9 mouse cellular contexts compared by ENCODE assay signal in the genomic region with DNA sequence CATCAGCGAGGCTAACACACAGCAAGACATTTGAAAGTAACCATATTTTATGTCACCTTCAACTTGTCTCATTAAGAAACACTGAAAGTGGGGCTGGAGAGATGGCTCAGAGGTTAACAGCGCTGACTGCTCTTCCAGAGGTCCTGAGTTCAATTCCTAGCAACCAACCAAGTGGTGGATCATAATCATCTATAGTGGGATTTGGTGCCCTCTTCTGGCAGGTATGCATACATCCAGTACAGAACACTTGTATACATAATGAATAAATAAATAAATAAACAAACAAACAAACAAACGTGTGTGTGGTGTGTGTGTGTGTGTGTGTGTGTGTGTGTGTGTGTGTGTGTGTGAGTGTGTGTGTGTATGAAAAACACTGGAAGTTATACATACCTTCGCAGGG. TPM values are rescaled to one million over a fixed set of nuclear protein-coding genes. Genes with fewer than 3 reads are reported as not detected.
DNase-seq lines count a peak whose midpoint lies in the region; ATAC-seq and TF ChIP-seq lines count a peak whose summit lies in the region.
"Had no signal": no experiment of that assay in that cellular context is flagged by ENCODE, and none has a peak within 500 bp of the region (broad histone marks: within the 10 kb centered on the region; RNA-seq: fewer than 3 reads in every experiment).

No protein-coding gene starts in this region.

- H3K36me3 ChIP-seq in forebrain, postnatal 0 days (ENCODE audit: insufficient read depth): peaks cover 21% of the 10 kb centered on the region
- H3K36me3 ChIP-seq in forebrain, embryonic 15.5 days: peaks cover 48% of the 10 kb centered on the region
- no peaks in the 10 kb centered on the region for H3K36me3 ChIP-seq in lung, postnatal 0 days (ENCODE audit: insufficient read depth, low read length)

- H3K27me3 ChIP-seq in forebrain, postnatal 0 days (ENCODE audit: insufficient read depth, low read length): no peaks in the 10 kb centered on the region
- no peaks in the 10 kb centered on the region for H3K27me3 ChIP-seq in forebrain, embryonic 15.5 days
- no peaks in the 10 kb centered on the region for H3K27me3 ChIP-seq in lung, postnatal 0 days (replicated peaks; ENCODE audit: insufficient read depth, low read length)
- H3K27me3 ChIP-seq: limb, embryonic 15.5 days had no signal

- no peak overlapping the region for H3K9ac ChIP-seq in forebrain, postnatal 0 days
- H3K9ac ChIP-seq in forebrain, embryonic 15.5 days (replicated peaks): no peak overlapping the region
- H3K9ac ChIP-seq in lung, postnatal 0 days (replicated peaks; ENCODE audit: low read depth): no peak overlapping the region
- H3K9ac ChIP-seq: limb, embryonic 15.5 days had no signal

- no peak for TF ChIP-seq EP300 in lung, postnatal 0 days (IDR thresholded peaks at IDR 0.05)

- no peaks in the 10 kb centered on the region for H3K4me1 ChIP-seq in forebrain, postnatal 0 days (ENCODE audit: insufficient read depth)
- no peaks in the 10 kb centered on the region for H3K4me1 ChIP-seq in forebrain, embryonic 15.5 days
- H3K4me1 ChIP-seq in lung, postnatal 0 days (ENCODE audit: insufficient read depth, low read depth, low read length): no peaks in the 10 kb centered on the region
- H3K4me1 ChIP-seq: limb, embryonic 15.5 days had no signal

- peak; percentile 50 for TF ChIP-seq CTCF in forebrain, postnatal 0 days (IDR thresholded peaks at IDR 0.05; ENCODE audit: low read depth)
- peak; percentile 54 for TF ChIP-seq CTCF in lung, postnatal 0 days (IDR thresholded peaks at IDR 0.05)

- no peak overlapping the region for H3K4me3 ChIP-seq in forebrain, postnatal 0 days (ENCODE audit: low read depth, low read length)
- no peak overlapping the region for H3K4me3 ChIP-seq in forebrain, embryonic 15.5 days
- H3K4me3 ChIP-seq in lung, postnatal 0 days (ENCODE audit: low read depth, low read length): no peak overlapping the region
- H3K4me3 ChIP-seq: limb, embryonic 15.5 days had no signal

- H3K4me2 ChIP-seq in forebrain, postnatal 0 days (ENCODE audit: low read depth): no peak overlapping the region
- H3K4me2 ChIP-seq in forebrain, embryonic 15.5 days (replicated peaks): no peak overlapping the region
- H3K4me2 ChIP-seq in lung, postnatal 0 days (replicated peaks; ENCODE audit: low read depth, low read length): no peak overlapping the region
- H3K4me2 ChIP-seq: limb, embryonic 15.5 days had no signal

- 88% methylated on average over 4 of the region's 4 CpGs for WGBS in forebrain, postnatal 0 days
- 91% methylated on average over 4 of the region's 4 CpGs for WGBS in forebrain, embryonic 15.5 days
- 83% methylated on average over 4 of the region's 4 CpGs for WGBS in lung, postnatal 0 days

- no peaks in the 10 kb centered on the region for H3K9me3 ChIP-seq in forebrain, postnatal 0 days (ENCODE audit: low read length)
- no peaks in the 10 kb centered on the region for H3K9me3 ChIP-seq in forebrain, embryonic 15.5 days
- no peaks in the 10 kb centered on the region for H3K9me3 ChIP-seq in lung, postnatal 0 days (ENCODE audit: low read length)
- H3K9me3 ChIP-seq: limb, embryonic 15.5 days had no signal

- ATAC-seq in forebrain, postnatal 0 days: no peak
- no peak for ATAC-seq in forebrain, embryonic 15.5 days (replicated peaks)
- ATAC-seq in lung, postnatal 0 days: no peak

- intact Hi-C loops in gastrocnemius, postnatal 36 days (cut with DNase I): no loop called here

- no peak overlapping the region for H3K27ac ChIP-seq in forebrain, postnatal 0 days (ENCODE audit: low read depth, low read length)
- H3K27ac ChIP-seq in forebrain, embryonic 15.5 days (replicated peaks): no peak overlapping the region
- no peak overlapping the region for H3K27ac ChIP-seq in lung, postnatal 0 days (ENCODE audit: low read length)
- H3K27ac ChIP-seq: limb, embryonic 15.5 days had no signal

- DNase-seq in forebrain, postnatal 0 days: peak; percentile 6
- DNase-seq in lung, postnatal 0 days (ENCODE audit: low spot score): no peak
- no peak for DNase-seq in lung, postnatal 10 days
- peak; percentile 20 for DNase-seq in WW6 (ENCODE audit: low read depth, low spot score)
- DNase-seq in naive thymus-derived CD4-positive, alpha-beta T cell, adult 2 months (ENCODE audit: low read depth): peak; percentile 24
- DNase-seq in right cerebral cortex, adult 2 months (ENCODE audit: low spot score in 2 of 2): no peak
- DNase-seq in gastrocnemius, postnatal 36 days: no peak

RNA-seq across cellular contexts. Expression of a gene that starts 39.6 kb away (rescaled TPM):
- 142 and 145 TPM in 2 replicates for total RNA-seq in forebrain, postnatal 0 days (2014; rRNA removed)
- polyA plus RNA-seq in forebrain, postnatal 0 days (2015; fragmentation: Nextera tagmentation; extraction: Ambion mirVana): 149 and 157 TPM in 2 replicates
- polyA plus RNA-seq in forebrain, embryonic 15.5 days (2015; fragmentation: Nextera tagmentation; extraction: Ambion mirVana): 161 and 166 TPM in 2 replicates
- polyA plus RNA-seq in lung, postnatal 0 days (2015; fragmentation: Nextera tagmentation; extraction: Ambion mirVana): 63.1 and 63.4 TPM in 2 replicates
- 10 to 100 TPM; 82.2 to 89.0 TPM for total RNA-seq in gastrocnemius, postnatal 36 days (2021)

Comparison
In these comparisons a context has a peak if more than half of its experiments do, and no peak if none do; other contexts are left out.
1. DNase-seq: peak in forebrain, postnatal 0 days (single experiment), WW6 (single experiment) and naive thymus-derived CD4-positive, alpha-beta T cell, adult 2 months (single experiment); none in lung, postnatal 0 days (single experiment), lung, postnatal 10 days (single experiment), right cerebral cortex, adult 2 months (0 of 2) and gastrocnemius, postnatal 36 days (0 of 2).